Mouse (Mus musculus): ENCODE measurements at regions not wholly inside any gene's neighbourhood (a gene's known extent, or its start where the extent isn't known, plus 50 kb on each side); places are given as distances from the start of the nearest gene placed in this dataset.
A peak's percentile ranks its signal among the peaks of the same experiment; 100 is the strongest.

DNA sequence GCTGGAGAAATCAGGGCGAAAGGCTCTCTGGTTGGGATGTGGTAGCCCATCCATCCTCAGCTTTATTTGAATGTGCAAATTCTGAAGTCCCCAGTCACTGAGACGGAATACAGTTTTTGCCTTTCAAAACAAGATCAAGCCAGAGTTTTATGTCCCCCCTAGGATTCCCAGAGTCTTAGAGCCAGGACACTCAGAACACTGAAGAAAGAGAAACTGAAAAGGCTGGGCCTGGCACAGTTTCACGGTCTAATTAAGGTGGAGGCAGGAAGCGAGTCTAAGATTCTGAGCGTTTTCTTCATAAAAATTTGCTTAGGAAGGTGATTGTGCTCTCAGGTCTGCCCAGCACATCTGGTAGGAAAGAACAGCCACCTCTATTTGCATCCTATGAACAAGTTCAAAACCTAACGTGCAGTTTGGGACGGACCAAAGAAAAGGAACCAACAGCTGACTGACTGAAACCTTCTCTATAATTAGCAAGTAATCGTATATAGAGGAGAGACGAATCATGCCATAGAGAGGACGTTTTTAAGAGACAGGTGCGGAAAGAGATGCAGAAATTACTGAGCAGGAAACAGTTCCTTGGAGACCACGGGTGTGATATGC is 119.2 kb upstream of the Irak1bp1 start:
- no peaks in the 10 kb centered on the region for H3K4me1 ChIP-seq (ENCODE audit: control insufficient read depth, insufficient read depth, low read length)
- H3K9ac ChIP-seq (ENCODE audit: low read depth, low read length) = no peak overlapping the region
- no peaks in the 10 kb centered on the region for H3K36me3 ChIP-seq (ENCODE audit: control insufficient read depth, insufficient read depth, low read length)
- H3K27ac ChIP-seq (ENCODE audit: low read depth, low read length) = no peak overlapping the region
- 69% methylated on average over 12 of the region's 12 CpGs for WGBS
- ATAC-seq (ENCODE audit: low FRiP score, low TSS enrichment) = peak; percentile 9; the same call in 1 of the 2 replicates
- no peak overlapping the region for H3K4me3 ChIP-seq (ENCODE audit: low read length)
- no peaks in the 10 kb centered on the region for H3K27me3 ChIP-seq (ENCODE audit: control insufficient read depth, insufficient read depth, low read length)
- no peak overlapping the region for H3K4me2 ChIP-seq (replicated peaks; ENCODE audit: low read depth, low read length)
- no peaks in the 10 kb centered on the region for H3K9me3 ChIP-seq (ENCODE audit: control insufficient read depth, low read length)

DNA sequence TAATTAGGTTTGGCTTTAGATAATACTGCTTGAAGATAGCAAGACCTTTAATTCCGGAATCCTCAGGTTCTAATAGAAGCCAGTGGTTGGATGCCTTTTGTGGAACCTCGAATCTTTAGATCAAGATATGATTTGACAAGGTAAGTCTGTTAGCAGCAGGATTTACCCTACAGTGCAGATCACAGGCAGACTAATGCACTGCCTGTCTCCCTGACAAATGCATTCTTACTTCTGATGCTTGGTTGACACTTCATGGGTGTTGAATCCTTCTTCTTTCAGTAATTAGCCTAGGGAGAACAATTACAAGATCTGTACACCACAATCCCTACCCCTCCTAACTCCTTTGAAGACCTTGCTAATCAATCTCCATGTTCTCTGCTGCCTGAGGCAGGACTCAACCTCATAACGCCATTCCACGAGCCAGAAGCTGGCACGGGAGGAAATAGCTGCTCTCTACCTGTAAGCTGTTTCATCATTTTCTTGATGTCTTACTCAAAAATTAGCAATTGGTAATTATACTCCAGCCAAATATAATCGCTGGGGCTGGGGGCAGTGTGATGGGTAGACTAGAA is 118.3 kb upstream of the Irak1bp1 start:
- ATAC-seq (ENCODE audit: low FRiP score, low TSS enrichment) = no peak
- Histone ChIP-seq H3K9ac (ENCODE audit: low read depth, low read length) (no peak overlapping the region), H3K4me2 (replicated peaks; ENCODE audit: low read depth, low read length) (no peak overlapping the region), H3K4me1 (ENCODE audit: control insufficient read depth, insufficient read depth, low read length) (no peaks in the 10 kb centered on the region), H3K4me3 (ENCODE audit: low read length) (no peak overlapping the region), H3K36me3 (ENCODE audit: control insufficient read depth, insufficient read depth, low read length) (no peaks in the 10 kb centered on the region), H3K9me3 (ENCODE audit: control insufficient read depth, low read length) (no peaks in the 10 kb centered on the region), H3K27me3 (ENCODE audit: control insufficient read depth, insufficient read depth, low read length) (no peaks in the 10 kb centered on the region), H3K27ac (ENCODE audit: low read depth, low read length) (no peak overlapping the region)
- WGBS = 70% methylated on average over 6 of the region's 6 CpGs

DNA sequence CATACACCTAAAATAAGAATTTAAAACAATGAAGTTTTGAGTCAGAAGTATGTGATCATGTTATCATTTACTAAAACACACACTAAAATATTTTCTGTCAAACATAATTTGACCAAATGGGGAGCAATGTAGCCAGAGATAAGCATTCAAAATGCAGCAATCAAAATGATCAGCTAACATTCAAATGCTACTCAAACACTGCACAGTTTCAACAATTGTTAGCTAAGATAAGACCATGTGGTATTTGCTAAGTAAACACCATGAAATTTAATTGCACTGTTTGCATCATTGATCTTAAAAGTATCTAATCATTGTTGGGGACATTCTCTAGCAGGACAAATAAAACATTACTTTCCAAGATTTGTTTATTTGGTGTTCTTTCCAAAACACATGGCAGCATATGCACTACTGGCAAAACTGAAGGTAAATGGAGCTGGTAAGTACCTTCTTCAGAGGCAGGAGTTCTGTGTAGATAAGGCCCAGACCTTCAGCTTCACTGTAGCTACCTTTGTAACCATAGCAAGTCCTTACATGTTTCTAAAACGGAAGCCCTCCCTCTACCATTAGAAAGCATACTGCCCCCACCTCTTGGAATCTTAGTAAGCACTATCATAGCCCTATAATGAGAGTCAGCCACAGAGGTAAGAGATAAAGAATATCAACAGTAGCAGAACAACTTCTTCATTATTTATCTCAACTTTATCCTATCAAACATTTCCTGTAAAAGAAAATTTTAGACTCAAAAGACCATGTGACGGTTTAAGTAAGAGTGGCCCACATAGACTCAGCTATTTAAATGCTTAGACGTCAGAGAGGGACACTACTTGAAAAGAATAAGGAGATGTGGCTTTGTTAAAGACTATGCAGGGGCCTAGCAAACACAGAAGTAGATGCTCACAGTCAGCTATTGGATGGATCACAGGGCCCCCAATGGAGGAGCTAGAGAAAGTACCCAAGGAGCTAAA is 116.3 kb upstream of the Irak1bp1 start:
- no peak overlapping the region for H3K4me2 ChIP-seq (replicated peaks; ENCODE audit: low read depth, low read length)
- H3K9ac ChIP-seq (ENCODE audit: low read depth, low read length) = no peak overlapping the region
- H3K4me3 ChIP-seq (ENCODE audit: low read length) = no peak overlapping the region
- no peaks in the 10 kb centered on the region for H3K27me3 ChIP-seq (ENCODE audit: control insufficient read depth, insufficient read depth, low read length)
- H3K9me3 ChIP-seq (ENCODE audit: control insufficient read depth, low read length) = no peaks in the 10 kb centered on the region
- H3K27ac ChIP-seq (ENCODE audit: low read depth, low read length) = no peak overlapping the region
- 89% methylated on average over 3 of the region's 3 CpGs for WGBS
- no peaks in the 10 kb centered on the region for H3K36me3 ChIP-seq (ENCODE audit: control insufficient read depth, insufficient read depth, low read length)
- ATAC-seq (ENCODE audit: low FRiP score, low TSS enrichment) = no peak
- H3K4me1 ChIP-seq (ENCODE audit: control insufficient read depth, insufficient read depth, low read length) = no peaks in the 10 kb centered on the region

DNA sequence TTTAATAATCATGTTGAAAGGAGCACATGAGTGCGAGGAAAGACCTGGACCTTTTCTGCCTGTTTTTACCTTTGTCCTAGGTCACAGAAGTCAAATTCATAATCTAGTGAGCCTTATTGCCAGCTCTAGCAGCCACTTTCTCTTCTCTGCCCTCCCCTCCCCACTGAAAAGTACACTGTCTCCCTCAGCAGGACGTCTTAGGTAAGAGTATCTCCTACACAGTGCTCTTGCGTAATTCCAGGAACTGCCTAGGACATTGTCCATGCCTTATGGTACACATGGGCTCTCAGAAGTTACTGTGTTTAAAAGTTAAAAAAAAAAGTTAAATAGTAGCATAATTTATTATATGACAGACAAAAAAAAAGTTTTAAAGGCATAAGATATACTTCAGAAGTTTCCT is 100.7 kb upstream of the Irak1bp1 start:
- 70% methylated on average over 3 of the region's 3 CpGs for WGBS
- no peak overlapping the region for H3K9ac ChIP-seq (ENCODE audit: low read depth, low read length)
- H3K27ac ChIP-seq (ENCODE audit: low read depth, low read length) = no peak overlapping the region
- H3K27me3 ChIP-seq (ENCODE audit: control insufficient read depth, insufficient read depth, low read length) = no peaks in the 10 kb centered on the region
- no peak for ATAC-seq (ENCODE audit: low FRiP score, low TSS enrichment)
- H3K4me2 ChIP-seq (replicated peaks; ENCODE audit: low read depth, low read length) = no peak overlapping the region
- H3K4me1 ChIP-seq (ENCODE audit: control insufficient read depth, insufficient read depth, low read length) = no peaks in the 10 kb centered on the region
- H3K9me3 ChIP-seq (ENCODE audit: control insufficient read depth, low read length) = no peaks in the 10 kb centered on the region
- no peak overlapping the region for H3K4me3 ChIP-seq (ENCODE audit: low read length)
- no peaks in the 10 kb centered on the region for H3K36me3 ChIP-seq (ENCODE audit: control insufficient read depth, insufficient read depth, low read length)

DNA sequence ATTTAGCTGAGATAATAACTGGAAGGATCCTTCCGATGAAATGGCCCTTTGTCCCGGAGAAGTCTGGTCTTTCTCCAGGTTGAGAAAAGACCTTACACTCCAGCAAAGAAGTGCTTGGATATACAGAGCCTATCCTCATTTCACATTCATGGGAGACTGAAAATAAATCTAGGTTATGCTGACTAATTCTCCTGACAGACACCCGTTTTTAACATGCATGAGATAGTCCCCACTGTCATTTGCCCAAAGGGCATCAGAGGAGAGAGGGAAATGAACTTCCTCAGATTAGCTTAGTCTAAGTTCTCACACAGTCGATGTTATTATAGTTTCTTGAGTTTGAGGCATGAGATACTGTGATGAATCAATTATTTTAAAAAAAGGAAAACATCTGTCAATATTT is 99.7 kb upstream of the Irak1bp1 start:
- no peak overlapping the region for H3K4me2 ChIP-seq (replicated peaks; ENCODE audit: low read depth, low read length)
- H3K9ac ChIP-seq (ENCODE audit: low read depth, low read length) = no peak overlapping the region
- H3K9me3 ChIP-seq (ENCODE audit: control insufficient read depth, low read length) = no peaks in the 10 kb centered on the region
- H3K36me3 ChIP-seq (ENCODE audit: control insufficient read depth, insufficient read depth, low read length) = no peaks in the 10 kb centered on the region
- H3K4me1 ChIP-seq (ENCODE audit: control insufficient read depth, insufficient read depth, low read length) = no peaks in the 10 kb centered on the region
- 79% methylated on average over 4 of the region's 4 CpGs for WGBS
- H3K27ac ChIP-seq (ENCODE audit: low read depth, low read length) = no peak overlapping the region
- no peaks in the 10 kb centered on the region for H3K27me3 ChIP-seq (ENCODE audit: control insufficient read depth, insufficient read depth, low read length)
- ATAC-seq (ENCODE audit: low FRiP score, low TSS enrichment) = no peak
- H3K4me3 ChIP-seq (ENCODE audit: low read length) = no peak overlapping the region

DNA sequence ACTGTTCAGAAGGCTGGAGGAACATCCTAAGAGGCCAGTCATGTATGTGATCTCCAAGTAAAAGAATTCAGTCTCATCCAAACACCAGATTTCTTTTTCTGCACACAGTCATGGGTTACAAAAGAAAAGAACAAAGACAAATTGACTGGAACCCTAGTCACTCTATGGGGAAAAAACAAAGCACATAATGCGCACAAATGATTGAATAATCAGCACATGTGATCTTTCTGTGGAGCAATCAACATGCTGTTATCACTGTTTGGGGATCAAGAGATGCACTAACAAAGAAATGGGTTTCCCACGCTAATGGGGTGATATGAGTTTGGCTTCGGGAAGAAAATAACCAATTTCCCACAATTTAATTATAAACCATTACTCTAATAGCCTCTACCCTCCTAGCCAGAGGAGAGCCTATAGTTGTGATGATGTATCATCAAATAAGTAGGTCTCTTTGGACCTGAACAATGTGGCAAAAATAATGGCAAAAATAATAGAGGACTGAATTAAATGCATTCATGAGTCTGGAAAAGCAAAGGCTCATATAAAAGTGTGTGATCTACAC is 96.2 kb upstream of the Irak1bp1 start:
- Histone ChIP-seq H3K4me3 (ENCODE audit: low read length) (no peak overlapping the region), H3K4me2 (replicated peaks; ENCODE audit: low read depth, low read length) (no peak overlapping the region), H3K27ac (ENCODE audit: low read depth, low read length) (no peak overlapping the region), H3K9me3 (ENCODE audit: control insufficient read depth, low read length) (no peaks in the 10 kb centered on the region), H3K9ac (ENCODE audit: low read depth, low read length) (no peak overlapping the region), H3K36me3 (ENCODE audit: control insufficient read depth, insufficient read depth, low read length) (no peaks in the 10 kb centered on the region), H3K4me1 (ENCODE audit: control insufficient read depth, insufficient read depth, low read length) (no peaks in the 10 kb centered on the region), H3K27me3 (ENCODE audit: control insufficient read depth, insufficient read depth, low read length) (no peaks in the 10 kb centered on the region)
- 90% methylated on average over 3 of the region's 3 CpGs for WGBS
- ATAC-seq (ENCODE audit: low FRiP score, low TSS enrichment) = no peak

DNA sequence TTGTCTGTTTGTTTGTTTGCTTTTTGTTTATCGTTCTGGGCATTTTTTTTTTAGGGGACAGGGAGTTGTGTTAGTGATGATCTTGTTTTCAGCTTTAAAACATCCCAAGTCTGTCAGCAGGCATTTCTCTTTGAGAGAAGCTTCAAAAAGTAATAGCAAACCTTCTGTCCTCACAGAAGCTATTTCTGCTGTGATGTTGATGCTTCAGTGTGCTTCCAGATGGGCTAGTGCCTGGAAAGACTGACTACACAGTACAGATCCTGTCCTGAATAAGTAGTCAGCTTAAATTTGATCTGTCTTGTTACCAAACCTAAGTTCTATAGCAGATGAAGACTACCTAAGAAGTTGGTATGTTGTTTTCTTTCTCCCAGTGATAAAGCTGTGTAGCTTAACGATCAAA is 94.4 kb upstream of the Irak1bp1 start:
- H3K36me3 ChIP-seq (ENCODE audit: control insufficient read depth, insufficient read depth, low read length) = no peaks in the 10 kb centered on the region
- ATAC-seq (ENCODE audit: low FRiP score, low TSS enrichment) = no peak
- H3K4me1 ChIP-seq (ENCODE audit: control insufficient read depth, insufficient read depth, low read length) = no peaks in the 10 kb centered on the region
- H3K9ac ChIP-seq (ENCODE audit: low read depth, low read length) = no peak overlapping the region
- H3K4me3 ChIP-seq (ENCODE audit: low read length) = no peak overlapping the region
- H3K4me2 ChIP-seq (replicated peaks; ENCODE audit: low read depth, low read length) = no peak overlapping the region
- H3K9me3 ChIP-seq (ENCODE audit: control insufficient read depth, low read length) = no peaks in the 10 kb centered on the region
- H3K27ac ChIP-seq (ENCODE audit: low read depth, low read length) = no peak overlapping the region
- no peaks in the 10 kb centered on the region for H3K27me3 ChIP-seq (ENCODE audit: control insufficient read depth, insufficient read depth, low read length)
- 68% methylated on average over 2 of the region's 2 CpGs for WGBS

DNA sequence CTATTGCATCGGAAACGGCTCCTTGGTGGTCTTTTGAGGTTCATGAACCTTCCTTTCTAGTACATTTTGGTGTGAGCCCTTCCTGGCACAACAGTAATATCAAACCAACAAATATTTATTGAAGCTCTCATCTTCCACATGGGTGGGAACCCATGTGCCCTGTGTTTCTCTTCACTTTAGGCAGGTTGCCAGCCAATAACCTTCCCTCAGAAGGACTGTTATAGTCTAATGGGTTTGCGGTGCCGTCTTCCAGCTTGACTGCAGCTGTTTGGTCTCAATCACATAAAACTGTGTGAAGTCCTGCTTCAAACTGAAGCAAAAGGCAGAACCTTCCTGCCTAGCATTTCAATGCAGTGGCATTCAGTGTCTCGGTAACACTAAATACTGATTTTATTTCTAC is 69.4 kb upstream of the Irak1bp1 start:
- ATAC-seq (ENCODE audit: low FRiP score, low TSS enrichment) = no peak
- Histone ChIP-seq H3K4me2 (replicated peaks; ENCODE audit: low read depth, low read length) (no peak overlapping the region), H3K27ac (ENCODE audit: low read depth, low read length) (no peak overlapping the region), H3K9me3 (ENCODE audit: control insufficient read depth, low read length) (no peaks in the 10 kb centered on the region), H3K4me1 (ENCODE audit: control insufficient read depth, insufficient read depth, low read length) (no peaks in the 10 kb centered on the region), H3K9ac (ENCODE audit: low read depth, low read length) (no peak overlapping the region), H3K4me3 (ENCODE audit: low read length) (no peak overlapping the region), H3K27me3 (ENCODE audit: control insufficient read depth, insufficient read depth, low read length) (no peaks in the 10 kb centered on the region), H3K36me3 (ENCODE audit: control insufficient read depth, insufficient read depth, low read length) (no peaks in the 10 kb centered on the region)
- 77% methylated on average over 5 of the region's 5 CpGs for WGBS
